Mouse (Mus musculus): Measurements from ENCODE around the gene Dock3. TPM values are rescaled to one million over a fixed set of nuclear protein-coding genes. Genes with fewer than 3 reads are reported as not detected.

Gene Dock3
- polyA plus RNA-seq, 1 experiment from 2014 or later: 0.57 TPM

- Histone ChIP-seq H3K4me2 (ENCODE audit: low read length) (no peak overlapping the region), H3K36me3 (ENCODE audit: control insufficient read depth, insufficient read depth, low read length) (no peaks in the 10 kb centered on the region), H3K27me3 (replicated peaks; ENCODE audit: control insufficient read depth, insufficient read depth, low read length) (no peaks in the 10 kb centered on the region), H3K4me3 (ENCODE audit: low read depth, low read length) (no peak overlapping the region), H3K9me3 (ENCODE audit: control insufficient read depth, low read length) (no peaks in the 10 kb centered on the region), H3K27ac (ENCODE audit: low read depth) (no peak overlapping the region), H3K9ac (ENCODE audit: low read length) (no peak overlapping the region), H3K4me1 (replicated peaks; ENCODE audit: control insufficient read depth, insufficient read depth, low read length) (peaks cover 7% of the 10 kb centered on the region)
- DNase-seq (ENCODE audit: low spot score): no peak
- 89% methylated on average over 6 of the region's 6 CpGs for WGBS
- ATAC-seq (replicated peaks; ENCODE audit: low FRiP score, low TSS enrichment, low read depth): no peak
Measured at GRCm38 (mm10) chr9:107274751-107275150, 43.0 kb upstream of the Dock3 start.

GRCm38 (mm10) chr9:107273184-107273583 is 41.5 kb upstream of the Dock3 start:
- no peak overlapping the region for H3K9ac ChIP-seq (ENCODE audit: low read length)
- H3K4me3 ChIP-seq (ENCODE audit: low read depth, low read length): no peak overlapping the region
- no peaks in the 10 kb centered on the region for H3K36me3 ChIP-seq (ENCODE audit: control insufficient read depth, insufficient read depth, low read length)
- no peak overlapping the region for H3K4me2 ChIP-seq (ENCODE audit: low read length)
- no peaks in the 10 kb centered on the region for H3K27me3 ChIP-seq (replicated peaks; ENCODE audit: control insufficient read depth, insufficient read depth, low read length)
- ATAC-seq (replicated peaks; ENCODE audit: low FRiP score, low TSS enrichment, low read depth) (no peak), DNase-seq (ENCODE audit: low spot score) (no peak)
- no peaks in the 10 kb centered on the region for H3K4me1 ChIP-seq (replicated peaks; ENCODE audit: control insufficient read depth, insufficient read depth, low read length)
- H3K9me3 ChIP-seq (ENCODE audit: control insufficient read depth, low read length): no peaks in the 10 kb centered on the region
- no peak overlapping the region for H3K27ac ChIP-seq (ENCODE audit: low read depth)
- 70% methylated on average over 10 of the region's 10 CpGs for WGBS

- no peaks in the 10 kb centered on the region for H3K27me3 ChIP-seq (replicated peaks; ENCODE audit: control insufficient read depth, insufficient read depth, low read length)
- DNase-seq (ENCODE audit: low spot score) (no peak), ATAC-seq (replicated peaks; ENCODE audit: low FRiP score, low TSS enrichment, low read depth) (no peak)
- no peaks in the 10 kb centered on the region for H3K9me3 ChIP-seq (ENCODE audit: control insufficient read depth, low read length)
- no peak overlapping the region for H3K27ac ChIP-seq (ENCODE audit: low read depth)
- H3K4me2 ChIP-seq (ENCODE audit: low read length): no peak overlapping the region
- H3K36me3 ChIP-seq (ENCODE audit: control insufficient read depth, insufficient read depth, low read length): no peaks in the 10 kb centered on the region
- H3K4me1 ChIP-seq (replicated peaks; ENCODE audit: control insufficient read depth, insufficient read depth, low read length): no peaks in the 10 kb centered on the region
- no peak overlapping the region for H3K9ac ChIP-seq (ENCODE audit: low read length)
- no peak overlapping the region for H3K4me3 ChIP-seq (ENCODE audit: low read depth, low read length)
- 54% methylated on average over 4 of the region's 4 CpGs for WGBS
Measured at GRCm38 (mm10) chr9:107272284-107272683, 40.6 kb upstream of the Dock3 start.

- no peak overlapping the region for H3K27ac ChIP-seq (ENCODE audit: low read depth)
- H3K9me3 ChIP-seq (ENCODE audit: control insufficient read depth, low read length): no peaks in the 10 kb centered on the region
- no peaks in the 10 kb centered on the region for H3K36me3 ChIP-seq (ENCODE audit: control insufficient read depth, insufficient read depth, low read length)
- ATAC-seq (replicated peaks; ENCODE audit: low FRiP score, low TSS enrichment, low read depth) (no peak), DNase-seq (ENCODE audit: low spot score) (no peak)
- H3K9ac ChIP-seq (ENCODE audit: low read length): no peak overlapping the region
- H3K4me3 ChIP-seq (ENCODE audit: low read depth, low read length): no peak overlapping the region
- no peak overlapping the region for H3K4me2 ChIP-seq (ENCODE audit: low read length)
- H3K4me1 ChIP-seq (replicated peaks; ENCODE audit: control insufficient read depth, insufficient read depth, low read length): no peaks in the 10 kb centered on the region
- H3K27me3 ChIP-seq (replicated peaks; ENCODE audit: control insufficient read depth, insufficient read depth, low read length): no peaks in the 10 kb centered on the region
- WGBS: 76% methylated on average over 7 of the region's 7 CpGs
Measured at GRCm38 (mm10) chr9:107271177-107271938, 39.6 kb upstream of the Dock3 start.

GRCm38 (mm10) chr9:107269772-107270171 is 38.1 kb upstream of the Dock3 start:
- Histone ChIP-seq H3K27me3 (replicated peaks; ENCODE audit: control insufficient read depth, insufficient read depth, low read length) (no peaks in the 10 kb centered on the region), H3K27ac (ENCODE audit: low read depth) (no peak overlapping the region), H3K4me2 (ENCODE audit: low read length) (no peak overlapping the region), H3K36me3 (ENCODE audit: control insufficient read depth, insufficient read depth, low read length) (no peaks in the 10 kb centered on the region), H3K4me1 (replicated peaks; ENCODE audit: control insufficient read depth, insufficient read depth, low read length) (no peaks in the 10 kb centered on the region), H3K4me3 (ENCODE audit: low read depth, low read length) (no peak overlapping the region), H3K9ac (ENCODE audit: low read length) (no peak overlapping the region), H3K9me3 (ENCODE audit: control insufficient read depth, low read length) (no peaks in the 10 kb centered on the region)
- WGBS: 85% methylated on average over 1 of the region's 1 CpGs
- DNase-seq (ENCODE audit: low spot score) (no peak), ATAC-seq (replicated peaks; ENCODE audit: low FRiP score, low TSS enrichment, low read depth) (no peak)

GRCm38 (mm10) chr9:107267721-107268402 is 36.2 kb upstream of the Dock3 start:
- H3K27ac ChIP-seq (ENCODE audit: low read depth): no peak overlapping the region
- H3K36me3 ChIP-seq (ENCODE audit: control insufficient read depth, insufficient read depth, low read length): no peaks in the 10 kb centered on the region
- no peak overlapping the region for H3K4me2 ChIP-seq (ENCODE audit: low read length)
- ATAC-seq (replicated peaks; ENCODE audit: low FRiP score, low TSS enrichment, low read depth) (no peak), DNase-seq (ENCODE audit: low spot score) (no peak)
- WGBS: 25% methylated on average over 4 of the region's 4 CpGs
- H3K9ac ChIP-seq (ENCODE audit: low read length): no peak overlapping the region
- no peaks in the 10 kb centered on the region for H3K27me3 ChIP-seq (replicated peaks; ENCODE audit: control insufficient read depth, insufficient read depth, low read length)
- no peaks in the 10 kb centered on the region for H3K4me1 ChIP-seq (replicated peaks; ENCODE audit: control insufficient read depth, insufficient read depth, low read length)
- no peak overlapping the region for H3K4me3 ChIP-seq (ENCODE audit: low read depth, low read length)
- no peaks in the 10 kb centered on the region for H3K9me3 ChIP-seq (ENCODE audit: control insufficient read depth, low read length)

- H3K4me1 ChIP-seq (replicated peaks; ENCODE audit: control insufficient read depth, insufficient read depth, low read length): no peaks in the 10 kb centered on the region
- no peaks in the 10 kb centered on the region for H3K27me3 ChIP-seq (replicated peaks; ENCODE audit: control insufficient read depth, insufficient read depth, low read length)
- WGBS: 63% methylated on average over 1 of the region's 1 CpGs
- H3K27ac ChIP-seq (ENCODE audit: low read depth): no peak overlapping the region
- ATAC-seq (replicated peaks; ENCODE audit: low FRiP score, low TSS enrichment, low read depth) (no peak), DNase-seq (ENCODE audit: low spot score) (no peak)
- no peaks in the 10 kb centered on the region for H3K9me3 ChIP-seq (ENCODE audit: control insufficient read depth, low read length)
- no peak overlapping the region for H3K4me2 ChIP-seq (ENCODE audit: low read length)
- no peak overlapping the region for H3K4me3 ChIP-seq (ENCODE audit: low read depth, low read length)
- H3K36me3 ChIP-seq (ENCODE audit: control insufficient read depth, insufficient read depth, low read length): no peaks in the 10 kb centered on the region
- H3K9ac ChIP-seq (ENCODE audit: low read length): no peak overlapping the region
Measured at GRCm38 (mm10) chr9:107267028-107267427, 35.3 kb upstream of the Dock3 start.

GRCm38 (mm10) chr9:107264731-107265130 is 33.0 kb upstream of the Dock3 start:
- no peak overlapping the region for H3K9ac ChIP-seq (ENCODE audit: low read length)
- no peak overlapping the region for H3K4me3 ChIP-seq (ENCODE audit: low read depth, low read length)
- ATAC-seq (replicated peaks; ENCODE audit: low FRiP score, low TSS enrichment, low read depth): no peak
- H3K27ac ChIP-seq (ENCODE audit: low read depth): no peak overlapping the region
- DNase-seq (ENCODE audit: low spot score): no peak
- no peaks in the 10 kb centered on the region for H3K9me3 ChIP-seq (ENCODE audit: control insufficient read depth, low read length)
- H3K27me3 ChIP-seq (replicated peaks; ENCODE audit: control insufficient read depth, insufficient read depth, low read length): no peaks in the 10 kb centered on the region
- H3K4me1 ChIP-seq (replicated peaks; ENCODE audit: control insufficient read depth, insufficient read depth, low read length): no peaks in the 10 kb centered on the region
- 83% methylated on average over 3 of the region's 3 CpGs for whole genome bisulfite sequencing
- H3K4me2 ChIP-seq (ENCODE audit: low read length): no peak overlapping the region
- no peaks in the 10 kb centered on the region for H3K36me3 ChIP-seq (ENCODE audit: control insufficient read depth, insufficient read depth, low read length)

GRCm38 (mm10) chr9:107263912-107264311 is 32.2 kb upstream of the Dock3 start:
- ATAC-seq (replicated peaks; ENCODE audit: low FRiP score, low TSS enrichment, low read depth): no peak
- 88% methylated on average over 5 of the region's 5 CpGs for WGBS
- no peak for DNase-seq (ENCODE audit: low spot score)

More at GRCm38 (mm10) chr9:107263912-107264311, 32.2 kb upstream of the Dock3 start:
- no peaks in the 10 kb centered on the region for H3K27me3 ChIP-seq (replicated peaks; ENCODE audit: control insufficient read depth, insufficient read depth, low read length)
- no peak overlapping the region for H3K27ac ChIP-seq (ENCODE audit: low read depth)
- no peaks in the 10 kb centered on the region for H3K4me1 ChIP-seq (replicated peaks; ENCODE audit: control insufficient read depth, insufficient read depth, low read length)
- H3K4me2 ChIP-seq (ENCODE audit: low read length): no peak overlapping the region
- no peak overlapping the region for H3K9ac ChIP-seq (ENCODE audit: low read length)
- no peaks in the 10 kb centered on the region for H3K36me3 ChIP-seq (ENCODE audit: control insufficient read depth, insufficient read depth, low read length)
- no peaks in the 10 kb centered on the region for H3K9me3 ChIP-seq (ENCODE audit: control insufficient read depth, low read length)
- no peak overlapping the region for H3K4me3 ChIP-seq (ENCODE audit: low read depth, low read length)

Data from intestine, embryonic 14.5 days (tissue).